Mouse (Mus musculus): Measurements from ENCODE around the gene Spem2.

Spem2 gene

DNA sequence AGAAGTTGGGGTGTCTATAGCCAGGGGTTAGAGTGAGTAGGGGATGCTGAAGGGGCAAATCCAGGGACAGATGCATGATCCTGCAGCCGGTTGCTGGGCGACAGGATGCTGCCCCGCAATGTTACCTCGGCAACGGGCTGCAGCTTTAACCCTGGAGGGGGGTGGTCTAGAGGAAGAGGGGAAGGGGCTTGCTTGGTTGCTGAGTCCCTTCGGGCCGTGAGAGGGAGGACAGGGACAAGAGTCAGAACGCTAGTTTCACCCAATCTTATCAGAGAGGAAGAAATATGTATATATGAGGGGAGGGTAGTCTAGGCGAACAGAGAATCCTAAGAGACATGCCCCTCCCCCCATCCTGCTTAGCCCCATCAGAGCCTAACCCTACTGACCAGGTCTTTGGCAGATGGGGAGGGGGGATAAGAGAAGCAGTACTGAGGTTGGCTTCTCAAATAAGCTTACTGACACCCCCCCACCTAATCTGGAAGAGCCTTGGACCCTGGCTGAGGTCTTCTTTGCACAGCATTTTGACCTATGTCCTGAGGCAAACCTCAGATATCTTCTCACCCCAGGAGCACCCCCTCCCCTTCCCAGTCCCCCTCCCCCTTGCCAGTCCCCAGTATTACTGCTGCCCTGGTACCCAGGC is 17.2 kb upstream of the Spem2 start:
- DNase-seq (ENCODE audit: low spot score), result no peak

DNA sequence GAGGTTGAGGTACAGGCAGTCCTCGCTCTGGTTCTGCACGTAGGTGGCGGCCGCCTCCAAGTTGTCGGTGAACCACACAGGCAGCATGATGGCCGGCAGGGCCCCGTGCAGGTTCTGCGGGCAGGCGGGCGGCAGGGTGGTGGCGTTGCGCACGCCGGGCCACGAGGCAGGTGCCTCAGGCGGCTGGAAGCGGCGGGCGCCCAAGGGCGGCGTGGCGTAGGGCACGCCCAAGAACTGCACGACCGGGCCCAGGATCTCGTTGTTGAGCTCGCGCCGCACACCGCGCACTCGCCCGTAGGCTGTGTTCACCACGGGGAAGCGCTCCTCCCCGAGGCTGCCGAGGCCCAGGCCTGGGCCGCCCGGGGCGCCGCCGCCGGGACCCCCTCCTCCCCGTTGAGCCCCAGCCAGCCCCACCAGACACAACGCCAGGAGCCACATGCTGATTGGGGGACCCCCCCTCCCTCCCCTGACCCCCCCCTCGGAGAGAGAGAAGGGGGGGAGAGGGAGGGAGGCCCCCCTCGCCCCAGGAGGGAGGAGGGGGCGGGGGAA is 15.8 kb upstream of the Spem2 start:
- no peak for DNase-seq (ENCODE audit: low spot score)

DNA sequence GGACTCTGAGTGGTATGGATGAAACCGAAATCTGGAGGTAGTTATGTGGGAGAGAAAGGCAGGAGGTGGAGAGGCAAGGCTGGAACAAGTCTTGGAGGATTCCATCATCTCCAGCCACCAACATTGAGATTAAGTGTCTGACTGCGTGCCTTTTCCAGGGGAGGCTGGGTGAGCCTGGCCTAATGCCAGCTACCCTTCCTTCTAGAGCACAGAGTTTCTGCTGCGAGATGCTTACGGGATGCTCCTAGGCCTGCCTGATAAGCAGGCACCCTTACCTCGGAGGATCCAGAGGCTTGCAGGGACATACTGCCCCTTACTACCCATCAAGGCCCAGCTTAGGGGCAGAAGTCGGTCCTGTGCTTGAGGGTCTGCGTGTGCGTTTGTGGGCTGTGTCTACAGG is 15.3 kb upstream of the Spem2 start:
- no peak for DNase-seq (ENCODE audit: low spot score)

DNA sequence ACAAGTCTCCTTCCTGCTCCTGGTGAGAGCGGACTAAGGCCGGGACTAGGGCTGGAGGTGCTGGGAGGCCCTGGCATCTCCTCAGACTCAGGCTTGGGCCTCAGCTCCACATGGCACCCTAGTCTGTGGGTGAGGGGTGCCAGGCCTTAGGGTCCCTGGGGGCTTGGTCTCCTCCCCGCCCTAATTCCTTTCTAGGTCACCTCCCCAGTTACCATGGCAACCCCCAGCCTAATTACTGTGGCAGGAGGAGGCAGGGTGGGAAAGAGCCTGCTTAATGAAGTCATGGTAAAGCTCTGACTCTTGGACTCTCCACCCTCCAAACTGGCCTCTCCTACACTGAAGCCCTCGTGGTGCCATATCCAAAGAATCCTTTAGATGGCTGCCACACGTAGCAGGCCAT is 10.6 kb upstream of the Spem2 start:
- DNase-seq (ENCODE audit: low spot score), result no peak

DNA sequence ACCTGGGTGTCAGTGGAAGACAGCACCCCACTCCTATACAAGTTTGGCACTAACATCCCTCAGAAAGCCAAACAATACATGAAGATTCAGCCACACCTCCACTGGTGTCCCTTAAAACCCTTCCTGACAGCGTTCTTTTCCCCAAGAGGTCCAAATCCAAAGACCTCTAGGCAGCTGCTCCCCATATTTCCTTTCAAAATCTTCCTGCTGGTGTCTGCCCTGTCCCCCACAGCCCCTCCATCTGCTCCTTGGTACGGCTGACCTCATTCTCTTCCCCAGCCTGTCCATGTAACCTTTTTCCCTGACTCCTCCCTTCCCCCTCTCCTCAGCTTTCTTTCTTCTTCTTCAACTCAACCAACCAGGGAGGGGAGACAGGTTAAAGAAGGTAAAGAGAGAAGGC is 5.2 kb upstream of the Spem2 start:
- DNase-seq (ENCODE audit: low spot score), result no peak

DNA sequence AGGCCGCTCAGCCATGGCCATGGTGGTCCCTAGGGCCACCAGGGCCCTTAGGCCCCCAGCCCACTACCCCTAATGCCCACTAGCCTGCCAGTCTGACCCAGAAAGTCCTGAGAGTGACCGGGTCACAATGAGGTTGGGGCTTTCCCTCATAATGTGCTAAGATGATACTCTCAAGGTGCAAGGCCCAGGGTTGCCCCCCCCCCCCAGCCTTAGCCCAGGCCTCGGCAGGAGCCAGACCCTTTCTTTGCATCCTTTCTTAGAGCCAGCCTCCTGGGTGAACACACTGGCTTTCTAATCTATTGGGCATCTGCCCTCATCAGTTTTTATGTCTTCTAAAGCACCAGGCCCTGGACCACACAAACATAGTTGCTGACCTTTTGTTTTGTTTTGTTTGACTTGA is 3.8 kb upstream of the Spem2 start, which contains the start of gene Spem1:
Gene Spem1 (minus strand): TSS at position 101 of the 400 bp plus-strand sequence.
- DNase-seq (ENCODE audit: low spot score), result no peak

DNA sequence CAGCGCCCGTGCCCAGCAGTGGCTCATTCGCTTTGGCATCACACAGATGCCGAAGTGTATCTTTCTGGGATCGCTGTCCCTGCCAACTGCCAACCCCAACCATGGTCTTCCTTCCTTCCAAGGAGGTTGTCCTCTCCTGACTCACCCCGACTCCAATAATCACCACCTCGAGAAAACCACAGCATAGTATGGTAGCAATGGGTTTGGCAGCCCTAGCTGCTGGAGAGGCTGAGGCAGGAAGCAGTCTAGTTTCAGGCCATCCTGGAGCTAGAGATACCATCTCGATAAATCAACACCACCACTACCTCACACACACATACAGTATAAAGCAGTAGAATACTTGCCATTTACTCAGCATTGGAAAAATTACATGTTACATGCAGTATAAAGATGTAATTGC is 606 bp upstream of the Spem2 start:
- DNase-seq (ENCODE audit: low spot score), result no peak

DNA sequence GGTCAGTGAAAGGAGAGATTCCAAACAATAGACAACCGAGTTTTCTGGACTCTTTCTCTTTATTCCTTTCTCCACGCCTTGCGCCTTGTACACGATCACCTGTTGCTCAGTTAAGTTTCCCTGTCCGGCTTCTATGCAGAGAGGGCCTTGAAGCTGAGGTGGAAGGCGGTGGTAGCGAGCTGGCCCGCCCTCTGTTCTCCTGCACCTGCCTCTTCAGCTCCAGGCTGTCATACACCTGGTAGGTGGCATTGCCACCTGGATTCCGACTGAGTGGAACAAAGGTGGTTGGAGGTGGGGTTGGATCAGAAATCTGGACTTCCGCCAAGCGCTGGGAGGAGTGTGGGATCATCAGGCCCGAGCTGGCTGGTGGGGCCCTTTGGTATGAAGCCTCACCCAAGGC is 1.7 kb downstream of the Spem2 start:
- no peak for DNase-seq (ENCODE audit: low spot score)

DNA sequence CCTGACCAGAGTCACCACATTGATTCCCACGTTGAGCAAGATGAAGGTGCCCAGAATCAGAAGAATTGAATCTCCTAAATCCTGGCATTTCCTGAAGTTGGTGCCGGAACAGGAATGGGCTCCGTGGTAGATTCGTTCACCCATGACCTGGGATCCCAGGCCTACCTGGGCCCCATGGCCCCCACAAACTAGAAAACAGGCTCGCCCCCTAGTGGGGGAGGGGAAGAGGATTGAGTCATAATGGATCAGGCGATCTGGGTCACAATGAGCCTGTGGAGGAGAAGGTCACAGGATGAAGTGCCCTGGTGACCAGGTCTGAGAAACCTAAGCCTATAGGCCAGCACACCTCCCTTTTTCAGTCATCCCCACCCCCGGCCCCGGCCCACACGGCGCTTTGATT is 3.1 kb downstream of the Spem2 start, which contains the start of gene Gm39566:
Gene Gm39566 (minus strand): TSS at position 144 of the 400 bp plus-strand sequence.
- no peak for DNase-seq (ENCODE audit: low spot score)

DNA sequence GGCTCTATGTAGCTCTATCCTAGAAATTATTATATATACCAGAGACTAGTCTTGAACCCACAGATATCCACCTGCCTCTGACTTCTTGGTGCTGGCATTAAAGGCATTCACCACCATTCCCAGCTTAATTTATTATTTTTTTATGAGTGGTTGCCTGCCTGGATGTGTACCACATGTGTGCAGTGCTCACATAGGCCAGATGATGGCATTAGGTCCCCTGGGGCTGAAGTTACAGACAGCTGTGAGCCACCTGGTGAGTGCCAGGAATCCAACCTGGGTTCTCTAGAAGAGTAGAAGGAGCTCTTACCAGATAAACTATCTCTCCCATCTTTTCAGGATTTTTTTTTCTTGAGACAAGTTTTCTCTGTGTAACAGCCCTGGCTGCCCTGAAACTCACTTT is 8.0 kb downstream of the Spem2 start:
- no peak for DNase-seq (ENCODE audit: low spot score)

DNA sequence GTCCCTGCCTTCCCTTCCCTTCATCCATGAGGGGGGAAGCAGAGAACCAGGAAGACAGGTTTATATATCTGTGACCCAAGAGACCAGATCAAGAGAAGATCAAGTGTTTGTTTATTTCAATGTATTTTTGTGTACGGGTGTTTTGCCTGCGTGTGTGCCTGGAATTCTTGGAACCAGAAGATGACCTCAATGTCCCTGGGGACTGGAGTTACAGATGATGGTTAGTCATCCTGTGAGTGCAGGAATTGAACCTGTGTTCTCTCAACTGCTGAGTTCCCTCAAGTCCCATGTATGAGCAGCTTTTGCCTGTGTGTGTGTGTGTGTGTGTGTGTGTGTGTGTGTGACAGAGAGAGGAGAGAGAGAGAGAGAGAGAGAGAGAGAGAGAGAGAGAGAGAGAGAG is 10.6 kb downstream of the Spem2 start:
- DNase-seq (ENCODE audit: low spot score), result no peak

DNA sequence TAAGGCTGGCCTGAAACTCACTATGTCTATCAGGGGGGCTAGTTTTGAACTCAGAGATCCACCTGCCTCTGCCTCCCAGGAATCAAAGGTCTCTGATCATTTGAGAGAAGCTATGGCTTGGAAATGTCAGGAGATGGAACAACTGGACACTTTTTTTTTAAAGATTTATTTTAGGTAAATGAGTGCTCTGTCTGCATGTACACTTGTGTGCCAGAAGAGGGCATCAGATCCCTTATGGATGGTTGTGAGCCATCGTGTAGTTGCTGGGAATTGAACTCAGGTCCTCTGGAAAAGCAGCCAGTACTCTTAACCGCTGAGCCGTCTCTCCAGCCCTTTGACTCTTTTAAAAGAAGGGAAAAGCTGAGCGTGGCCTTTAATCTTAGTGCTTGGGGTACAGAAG is 11.9 kb downstream of the Spem2 start:
- DNase-seq (ENCODE audit: low spot score), result no peak

DNA sequence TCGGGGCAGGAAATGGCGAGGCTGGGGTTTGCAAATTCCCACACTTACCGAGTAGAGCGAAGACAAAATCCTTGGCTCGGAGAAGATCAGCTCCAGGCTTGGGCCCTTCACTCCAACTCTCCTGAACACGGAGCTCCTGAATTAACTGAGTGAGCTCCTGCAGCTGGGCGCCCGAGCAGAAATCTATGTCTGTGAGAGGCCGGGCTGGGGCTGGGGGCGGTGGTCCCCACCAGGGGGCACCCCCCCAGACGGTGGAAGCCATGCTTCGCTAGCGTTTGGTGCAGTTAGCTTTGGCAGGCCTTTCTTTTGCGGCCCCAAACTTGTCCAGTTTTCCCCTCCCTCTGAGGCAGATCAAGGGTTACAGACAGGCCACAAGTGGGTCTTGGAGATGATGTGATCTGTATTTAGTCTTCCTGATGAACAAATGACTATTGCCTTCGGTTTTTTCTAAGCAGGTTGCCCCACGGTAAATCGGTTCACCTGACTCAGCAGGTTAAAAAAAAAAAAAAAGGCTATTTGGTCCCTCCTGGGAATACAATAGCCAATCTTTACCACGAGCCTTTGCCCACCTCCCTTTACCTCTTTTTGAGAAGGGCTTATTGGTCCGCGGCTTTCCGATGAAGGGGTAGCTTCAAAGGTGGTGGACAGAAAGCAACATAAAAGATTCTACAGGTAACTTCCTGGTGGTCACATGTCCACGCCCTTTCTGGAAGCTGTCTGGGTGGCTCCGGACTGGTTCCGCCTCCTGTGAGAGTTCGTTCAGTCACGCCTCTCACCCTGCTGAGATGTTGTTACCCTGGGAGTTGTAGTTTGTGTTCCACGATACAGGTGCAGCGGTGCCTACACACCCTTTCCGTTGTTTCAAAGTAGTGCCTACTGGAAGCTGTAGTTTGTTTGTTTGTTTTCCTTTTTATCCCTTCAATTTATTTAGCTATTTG is 13.0 kb downstream of the Spem2 start, which contains the start of gene Tmem102:
Gene Tmem102 (minus strand): TSS at position 653 of the 938 bp plus-strand sequence.
- DNase-seq (ENCODE audit: low spot score), result no peak

DNA sequence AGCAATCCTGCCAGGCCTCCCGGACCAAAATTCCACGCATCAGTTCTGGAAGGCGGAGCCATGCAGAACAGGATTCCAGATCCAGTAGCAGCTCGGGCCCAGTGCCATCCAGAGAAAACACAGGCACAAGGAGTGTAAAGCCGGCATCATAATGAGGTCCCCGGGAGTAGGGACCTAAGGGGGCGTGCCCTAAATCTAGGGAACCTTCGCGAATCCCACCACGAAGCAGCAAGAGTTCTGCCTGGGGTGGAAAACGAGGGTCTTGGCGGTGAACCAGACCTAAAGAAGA is 13.7 kb downstream of the Spem2 start:
- DNase-seq (ENCODE audit: low spot score), result no peak

DNA sequence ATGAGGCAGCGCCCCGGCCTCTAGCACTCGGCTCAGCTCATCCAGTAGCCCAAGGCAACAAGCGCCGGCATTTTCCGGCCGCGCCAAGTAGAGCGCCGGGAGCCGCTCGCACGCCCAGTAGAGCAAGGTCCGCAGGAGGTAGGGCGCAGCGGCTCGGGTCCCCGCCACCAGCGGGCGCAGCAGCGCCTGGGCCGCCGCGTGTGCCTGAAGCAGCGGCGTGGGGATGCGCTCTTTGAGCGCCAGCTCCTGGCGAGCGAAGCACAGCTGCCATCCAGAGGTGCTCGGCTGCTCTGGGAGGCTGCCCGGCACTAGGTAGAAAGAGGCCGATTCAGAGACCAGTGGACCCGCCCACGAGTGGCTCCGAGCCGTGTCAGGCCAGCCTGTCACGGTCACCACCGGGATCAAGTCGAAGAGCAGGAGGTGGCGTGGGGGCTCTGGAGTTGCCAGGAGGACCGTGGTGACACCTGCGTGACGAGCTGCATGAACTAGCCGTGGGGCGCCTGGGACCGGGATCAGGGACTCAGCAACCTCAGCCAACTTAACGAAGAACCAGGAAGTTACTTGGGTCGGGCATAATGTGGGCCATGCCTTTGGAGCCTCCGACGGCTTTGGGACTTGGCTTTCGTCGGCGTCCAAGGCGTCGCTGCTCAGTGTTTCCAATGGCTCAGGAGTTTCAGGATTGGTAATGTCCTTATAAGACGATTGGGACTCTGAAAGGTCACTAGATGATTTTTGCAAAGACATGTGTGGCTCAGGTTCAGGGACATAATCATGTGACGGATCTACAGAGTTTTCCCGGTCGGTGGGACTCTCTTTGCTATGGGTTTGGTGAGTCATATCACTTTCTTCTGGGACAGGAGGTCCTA is 14.2 kb downstream of the Spem2 start:
- DNase-seq (ENCODE audit: low spot score), result no peak

DNA sequence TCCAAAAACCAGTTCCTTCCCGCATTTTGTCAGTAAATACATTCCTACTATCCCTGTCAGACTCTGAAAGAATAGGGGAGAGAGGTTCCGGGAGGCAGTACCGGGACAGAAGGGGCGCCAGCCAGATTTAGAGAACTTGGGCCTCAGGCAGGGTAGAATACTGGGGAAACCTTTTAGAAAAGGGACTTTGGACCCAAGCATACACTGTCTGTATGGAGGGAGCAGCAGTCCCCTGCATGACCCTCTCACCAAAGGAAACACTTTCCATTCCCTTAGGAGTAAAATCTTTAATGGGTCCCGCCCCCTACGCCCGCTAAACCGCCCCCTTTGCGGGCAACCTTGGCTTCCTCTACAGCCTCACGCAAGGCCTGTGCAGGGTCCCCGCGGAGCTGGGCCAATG is 14.9 kb downstream of the Spem2 start:
- no peak for DNase-seq (ENCODE audit: low spot score)

DNA sequence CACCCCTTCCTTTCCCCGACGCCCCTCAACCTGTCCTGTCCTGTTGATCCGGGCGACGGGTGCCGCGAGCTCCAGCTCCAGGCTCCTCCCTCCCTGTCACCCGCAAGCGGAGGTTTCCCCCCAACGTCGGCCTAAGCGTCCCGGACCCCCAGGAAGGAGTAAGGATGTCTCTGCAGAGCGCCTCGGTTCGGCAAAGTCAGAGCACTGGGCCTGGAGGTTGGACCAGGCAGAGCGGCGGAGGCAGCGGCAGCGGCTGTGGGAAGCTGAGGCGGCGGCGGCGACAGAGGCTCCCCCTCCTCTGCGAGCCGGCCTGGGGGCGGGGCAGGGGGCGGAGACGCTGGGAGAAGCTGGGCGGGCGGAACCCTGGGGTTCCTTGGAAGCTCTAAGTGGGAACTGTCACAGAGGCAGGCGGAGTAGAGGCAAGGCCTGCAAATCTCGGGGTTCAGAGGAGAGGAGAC is 15.6 kb downstream of the Spem2 start:
- no peak for DNase-seq (ENCODE audit: low spot score)

DNA sequence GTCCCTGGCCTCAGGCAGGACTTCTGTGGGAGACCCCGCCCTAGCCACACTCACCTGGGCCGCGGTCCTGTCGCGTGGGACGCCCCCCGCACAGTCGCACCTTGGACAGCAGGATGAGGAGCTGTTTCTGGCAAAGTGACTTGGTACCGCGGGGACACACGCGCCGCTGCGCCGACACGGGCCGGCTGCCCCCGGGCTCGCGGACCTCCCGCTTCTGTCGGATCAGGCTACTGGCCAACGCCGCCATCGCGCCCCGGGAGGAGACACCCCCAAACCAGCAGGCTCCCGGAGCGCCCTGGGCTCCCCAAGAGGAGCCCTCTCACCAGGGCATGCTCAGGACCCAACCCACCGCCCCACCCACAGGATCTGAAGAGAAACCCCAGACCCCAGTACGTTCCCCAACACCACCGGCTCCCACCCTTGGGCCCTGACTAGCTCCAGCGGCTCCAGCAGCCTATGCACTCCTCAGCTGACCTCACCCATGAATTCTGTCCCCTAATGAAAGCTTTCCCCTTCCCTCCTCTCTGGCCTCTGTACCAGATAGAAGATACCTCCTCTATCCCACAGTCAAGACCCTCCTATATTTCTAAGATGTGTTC is 16.8 kb downstream of the Spem2 start, which contains the start of gene Fgf11:
Gene Fgf11 (minus strand): TSS at position 479 of the 599 bp plus-strand sequence.
- no peak for DNase-seq (ENCODE audit: low spot score)

DNA sequence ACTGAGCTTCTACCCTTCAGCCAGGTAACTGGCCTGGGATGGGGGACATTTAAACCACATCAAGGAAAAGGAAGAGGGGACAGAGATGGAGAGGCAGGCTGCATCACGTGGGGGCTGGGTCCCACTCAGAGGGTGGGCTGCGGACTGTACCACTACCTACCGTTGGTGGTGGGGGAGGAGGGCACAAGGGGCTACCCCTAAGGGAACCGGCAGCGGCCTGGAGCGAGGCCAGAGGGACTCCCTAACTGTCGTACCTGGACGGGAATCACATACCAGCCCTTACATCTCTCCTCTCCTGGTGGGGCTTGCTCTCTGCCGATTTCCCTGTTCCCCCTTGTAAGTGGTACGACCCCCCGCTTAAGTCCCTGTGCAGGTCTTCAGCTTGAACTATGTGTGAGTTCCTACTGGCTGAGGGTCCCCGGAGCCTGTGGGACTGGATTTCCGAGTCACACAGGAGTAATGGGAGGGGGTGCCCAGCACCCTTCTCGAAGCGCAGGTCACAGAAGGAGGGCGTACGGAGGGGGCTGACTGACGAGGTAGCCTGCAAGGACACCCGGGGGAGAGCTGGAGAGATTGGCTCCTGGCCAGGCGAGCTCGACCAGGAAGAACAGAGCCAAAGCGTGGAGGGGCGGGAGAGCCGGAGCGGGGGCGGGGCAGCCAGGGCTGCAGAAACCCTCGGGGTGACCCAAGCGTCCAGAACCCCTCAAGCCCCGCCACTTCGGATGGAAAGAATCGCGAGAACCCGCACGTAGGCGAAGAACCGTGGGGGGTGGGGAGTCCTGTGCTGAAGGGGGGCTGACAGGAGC is 17.7 kb downstream of the Spem2 start:
- no peak for DNase-seq (ENCODE audit: low spot score)

DNA sequence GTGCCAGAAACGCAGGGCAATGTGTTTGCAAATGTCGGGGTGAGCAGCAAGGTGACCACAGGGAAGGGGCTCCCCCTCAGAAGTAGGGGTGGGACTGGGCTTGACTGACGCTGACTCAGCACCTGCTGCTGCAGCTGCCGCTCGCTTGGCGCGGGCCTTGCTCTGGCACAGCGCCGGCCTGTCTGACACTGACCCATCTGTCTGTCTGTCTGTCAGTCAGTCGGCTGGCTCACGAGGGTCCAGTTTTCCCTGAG is 18.2 kb downstream of the Spem2 start:
- DNase-seq (ENCODE audit: low spot score), result no peak

Data from left cerebral cortex, adult 11 months (tissue).